Mouse (Mus musculus) stomach, embryonic 15.5 days (tissue): ENCODE measurements around the gene Cfap126. TPM values are rescaled to one million over a fixed set of nuclear protein-coding genes. Genes with fewer than 3 reads are reported as not detected.
"Not testable (repeated sequence)": the region's sequence is repeated elsewhere in the genome, so short reads cannot be mapped to it uniquely, and the experiment has no call there.

Experiments
- ATAC-seq: fragments of 200-750 bp; cut with Nextera tagmentation; 2 replicates; pipeline ENCODE4 v1.8.0; 2017; ENCODE audit warnings: low read depth, moderate number of reproducible peaks, moderate TSS enrichment; ENCODE audit not compliant: insufficient read depth, low FRiP score
- H3K27ac ChIP-seq: fragments of 300-500 bp; sonication (generic); 2 replicates; pipeline ENCODE4 v1.5.1; 2015; ENCODE audit warnings: mild to moderate bottlenecking, inconsistent platforms
- H3K27me3 ChIP-seq: fragments of 300-500 bp; sonication (generic); replicated peaks from 2 replicates; pipeline ENCODE4 v1.6.1; 2015; ENCODE audit warnings: inconsistent platforms
- H3K36me3 ChIP-seq: fragments of 300-500 bp; sonication (generic); 2 replicates; pipeline ENCODE4 v1.6.1; 2015; ENCODE audit warnings: inconsistent platforms
- H3K4me1 ChIP-seq: fragments of 300-500 bp; sonication (generic); 2 replicates; pipeline ENCODE4 v1.6.1; 2015; ENCODE audit warnings: inconsistent platforms
- H3K4me2 ChIP-seq: fragments of 300-500 bp; sonication (generic); 2 replicates; pipeline ENCODE4 v1.6.1; 2015; ENCODE audit warnings: mild to moderate bottlenecking, inconsistent platforms
- H3K4me3 ChIP-seq: fragments of 300-500 bp; sonication (generic); replicated peaks from 2 replicates; pipeline ENCODE4 v1.5.1; 2015; ENCODE audit warnings: inconsistent platforms
- H3K9ac ChIP-seq: fragments of 300-500 bp; sonication (generic); 2 replicates; pipeline ENCODE4 v1.6.1; 2015; ENCODE audit warnings: inconsistent platforms
- H3K9me3 ChIP-seq: fragments of 300-500 bp; sonication (generic); 2 replicates; pipeline ENCODE4 v1.6.1; 2016; ENCODE audit warnings: inconsistent platforms
- WGBS: fragments of 180-500 bp; shearing (Covaris S2); methylation state at CpG from one replicate; pipeline ENCODE4 v1.1.7; 2015; 5-methylcytosine and 5-hydroxymethylcytosine counted together
- polyA plus RNA-seq: library from polyadenylated mRNA; unstranded; fragments of >200 nt; fragmentation: Nextera tagmentation; extraction: Ambion mirVana; gene quantifications from 2 replicates; pipeline ENCODE4 v1.2.1, GENCODE M21; 2015

The Cfap126 gene
- polyA plus RNA-seq, 1 experiment from 2014 or later, result 2.9 TPM

DNA sequence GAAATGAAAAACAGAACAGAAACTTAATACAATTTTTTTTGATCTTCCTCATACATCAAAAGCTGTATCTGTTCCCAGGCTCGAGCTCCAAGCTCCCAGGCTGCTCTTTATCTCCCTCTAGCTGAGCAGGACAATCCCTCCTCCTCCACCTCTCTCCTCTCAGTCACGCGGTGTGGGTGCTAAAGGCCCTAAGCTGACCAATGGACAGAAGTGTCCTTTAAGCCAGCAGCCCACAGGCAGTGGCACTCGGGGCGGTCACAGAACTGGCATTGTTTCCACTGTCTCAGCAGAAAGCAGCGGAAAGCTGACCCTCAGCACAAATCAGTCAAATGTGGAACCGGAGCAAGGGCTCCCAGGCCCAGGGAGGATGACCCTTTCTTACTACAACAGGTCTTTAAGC is 15.5 kb downstream of the Cfap126 start:
- no peak overlapping the region for H3K4me2 ChIP-seq
- no peaks in the 10 kb centered on the region for H3K9me3 ChIP-seq
- WGBS, result 68% methylated on average over 7 of the region's 7 CpGs
- no peak overlapping the region for H3K4me3 ChIP-seq
- ATAC-seq, result no peak
- peaks cover 11% of the 10 kb centered on the region for H3K36me3 ChIP-seq
- no peaks in the 10 kb centered on the region for H3K27me3 ChIP-seq
- H3K4me1 ChIP-seq, result no peaks in the 10 kb centered on the region
- no peak overlapping the region for H3K27ac ChIP-seq
- no peak overlapping the region for H3K9ac ChIP-seq

DNA sequence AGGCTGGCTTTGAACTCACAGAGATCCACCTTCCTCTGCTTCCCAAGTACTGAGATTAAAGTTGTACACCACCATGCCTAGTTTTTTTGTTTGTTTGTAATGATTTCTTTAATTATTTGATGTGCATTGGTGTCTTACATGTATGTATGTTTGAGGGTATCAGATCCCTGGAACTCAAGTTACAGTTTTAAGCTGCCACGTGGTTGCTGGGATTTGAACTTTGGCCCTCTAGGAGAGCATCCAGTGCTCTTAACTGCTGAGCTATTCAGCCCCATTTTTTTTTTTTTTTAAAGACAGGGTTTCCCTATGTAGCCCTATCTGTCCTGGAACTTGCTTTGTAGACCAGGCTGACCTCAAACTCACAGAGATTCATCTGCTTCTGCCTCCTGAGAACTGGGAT is 17.3 kb downstream of the Cfap126 start:
- Histone ChIP-seq H3K9ac (no peak overlapping the region), H3K4me3 (no peak overlapping the region), H3K27ac (no peak overlapping the region), H3K4me2 (no peak overlapping the region), H3K4me1 (no peaks in the 10 kb centered on the region), H3K27me3 (no peaks in the 10 kb centered on the region), H3K36me3 (peaks cover 15% of the 10 kb centered on the region), H3K9me3 (no peaks in the 10 kb centered on the region)
- no peak for ATAC-seq
- WGBS, result 80% methylated on average over 1 of the region's 1 CpGs

DNA sequence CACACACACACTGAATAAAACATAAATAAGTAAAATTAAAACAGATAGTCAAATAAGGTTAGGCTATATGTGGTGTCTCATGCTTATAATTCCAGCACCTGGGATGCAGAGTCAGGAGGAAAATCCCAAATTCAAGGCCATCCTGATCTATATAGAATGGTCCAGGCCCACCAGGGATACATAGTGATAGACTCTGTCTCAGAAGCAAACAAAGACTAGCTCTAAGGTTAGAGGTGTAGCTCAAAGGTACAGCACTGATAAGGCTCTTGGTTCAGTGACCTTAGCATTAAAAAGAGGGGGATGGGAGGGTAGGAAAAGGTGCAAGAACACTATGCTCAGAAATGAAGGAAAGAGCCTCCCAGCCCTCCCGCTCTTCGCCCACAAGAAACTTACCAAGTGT is 21.9 kb downstream of the Cfap126 start:
- Histone ChIP-seq H3K4me2 (no peak overlapping the region), H3K27me3 (no peaks in the 10 kb centered on the region), H3K4me1 (no peaks in the 10 kb centered on the region), H3K9me3 (no peaks in the 10 kb centered on the region), H3K27ac (no peak overlapping the region), H3K4me3 (no peak overlapping the region), H3K9ac (no peak overlapping the region), H3K36me3 (peaks cover 19% of the 10 kb centered on the region)
- WGBS, result 96% methylated on average over 2 of the region's 2 CpGs
- no peak for ATAC-seq

DNA sequence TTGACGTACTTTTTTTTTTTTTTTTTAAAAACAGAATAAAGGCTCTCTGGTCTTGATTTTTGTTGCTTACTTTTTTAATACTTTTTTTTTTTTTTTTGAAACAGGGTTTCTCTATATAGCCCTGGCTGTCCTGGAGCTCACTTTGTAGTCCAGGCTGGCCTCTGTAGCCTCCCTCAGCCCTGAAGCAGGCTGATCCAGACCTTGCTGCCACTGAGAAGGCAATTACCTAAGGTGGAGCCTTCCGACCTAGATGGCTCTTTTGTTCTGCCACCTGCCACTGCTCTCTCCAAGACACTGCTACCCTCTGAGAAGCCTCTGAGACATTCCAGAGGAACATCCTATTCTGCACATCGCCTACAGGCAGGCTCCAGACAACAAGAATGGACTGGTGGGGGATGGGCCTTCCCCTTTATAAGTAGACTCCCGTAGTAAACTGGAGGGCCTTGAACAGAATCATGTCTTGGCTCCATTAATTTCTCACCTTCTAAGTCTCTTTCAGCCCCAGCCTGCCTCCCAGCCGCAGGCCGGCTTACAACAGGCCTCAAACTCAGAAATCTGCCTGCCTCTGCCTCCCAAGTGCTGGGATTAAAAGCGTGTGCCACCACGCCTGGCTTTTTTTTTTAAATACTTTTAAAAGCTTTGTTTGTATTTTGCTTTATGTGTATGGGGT is 23.9 kb downstream of the Cfap126 start:
- H3K36me3 ChIP-seq, result peaks cover 33% of the 10 kb centered on the region
- H3K9me3 ChIP-seq, H3K4me2 ChIP-seq, ATAC-seq, H3K4me1 ChIP-seq, H3K4me3 ChIP-seq, H3K9ac ChIP-seq, H3K27ac ChIP-seq, H3K27me3 ChIP-seq: not testable (repeated sequence)
- WGBS, result 88% methylated on average over 8 of the region's 8 CpGs

DNA sequence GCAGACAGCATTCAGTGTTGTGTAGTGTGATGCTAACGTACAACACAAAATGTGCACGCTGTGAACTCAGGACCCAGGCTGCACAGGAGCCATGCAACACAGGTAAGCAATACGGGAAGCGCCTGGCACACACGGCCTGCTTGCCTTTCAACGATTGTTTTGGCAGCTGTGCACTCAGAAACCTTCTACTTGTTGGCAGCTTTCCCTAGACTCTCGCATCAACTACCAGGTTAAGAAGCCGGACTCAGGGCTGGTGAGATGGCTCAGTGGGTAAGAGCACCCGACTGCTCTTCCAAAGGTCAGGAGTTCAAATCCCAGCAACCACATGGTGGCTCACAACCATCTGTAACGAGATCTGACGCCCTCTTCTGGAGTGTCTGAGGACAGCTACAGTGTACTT is 29.3 kb downstream of the Cfap126 start:
- not testable (repeated sequence) for H3K4me1 ChIP-seq, ATAC-seq, H3K27me3 ChIP-seq, H3K9me3 ChIP-seq, H3K27ac ChIP-seq, H3K9ac ChIP-seq, H3K4me3 ChIP-seq, H3K4me2 ChIP-seq
- peaks cover 23% of the 10 kb centered on the region for H3K36me3 ChIP-seq
- 76% methylated on average over 11 of the region's 11 CpGs for WGBS

DNA sequence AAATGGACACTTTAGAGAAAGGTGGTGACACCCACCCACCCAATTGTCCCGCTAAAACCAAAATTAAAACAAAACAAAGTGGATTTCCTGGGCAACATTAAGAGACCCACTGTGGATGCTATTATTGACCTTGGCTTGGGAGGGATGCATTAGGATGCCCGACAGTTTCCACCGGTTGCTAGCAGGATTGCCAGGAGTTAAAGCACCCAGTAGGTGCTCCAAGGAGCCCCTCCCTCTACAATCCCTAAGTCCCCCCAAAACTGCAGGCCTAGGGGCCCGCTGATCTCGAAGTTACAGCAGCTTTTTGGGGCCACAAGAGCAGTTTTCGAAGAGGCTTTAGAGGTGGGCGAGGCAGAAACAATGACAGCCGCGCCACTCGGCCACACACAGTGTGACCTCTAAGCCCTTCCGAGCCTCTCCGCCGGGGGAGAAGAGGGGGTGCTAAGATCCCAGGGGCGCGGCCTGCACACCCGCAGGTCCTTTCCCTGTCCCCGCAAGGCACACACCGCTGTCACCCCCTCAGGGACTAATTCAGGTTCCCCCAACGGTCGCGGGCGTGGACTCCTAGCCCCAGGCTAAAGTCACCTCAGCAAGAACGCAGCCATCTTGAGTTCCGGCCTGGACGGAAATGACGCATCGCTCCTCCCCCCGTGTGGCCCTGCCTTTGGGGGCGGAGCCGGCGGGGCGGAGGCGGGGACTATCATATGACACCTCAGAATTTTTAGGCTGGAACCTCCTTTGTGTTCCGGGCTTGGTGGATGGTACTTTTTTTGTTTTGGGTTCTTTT is 36.4 kb downstream of the Cfap126 start, which contains the start of the genes Sdhc and Mpz:
Gene Sdhc (minus strand): TSS at position 630 of the 787 bp plus-strand sequence.
Gene Mpz (plus strand): TSS at position 738 of the 787 bp plus-strand sequence.
- peak within 1 kb of the TSS; percentile 98 for H3K9ac ChIP-seq
- peaks cover 14% of the 10 kb centered on the region; the same call in 1 of the 2 replicates for H3K4me1 ChIP-seq
- ATAC-seq, result peak; percentile 96
- H3K27me3 ChIP-seq, result no peaks in the 10 kb centered on the region
- no peaks in the 10 kb centered on the region for H3K36me3 ChIP-seq
- H3K9me3 ChIP-seq, result no peaks in the 10 kb centered on the region
- H3K4me3 ChIP-seq, result peak within 1 kb of the TSS; percentile 99
- H3K27ac ChIP-seq, result peak within 1 kb of the TSS; percentile 84
- WGBS, result under 1% methylated on average over 33 of the region's 34 CpGs
- H3K4me2 ChIP-seq, result peak within 1 kb of the TSS; percentile 84

DNA sequence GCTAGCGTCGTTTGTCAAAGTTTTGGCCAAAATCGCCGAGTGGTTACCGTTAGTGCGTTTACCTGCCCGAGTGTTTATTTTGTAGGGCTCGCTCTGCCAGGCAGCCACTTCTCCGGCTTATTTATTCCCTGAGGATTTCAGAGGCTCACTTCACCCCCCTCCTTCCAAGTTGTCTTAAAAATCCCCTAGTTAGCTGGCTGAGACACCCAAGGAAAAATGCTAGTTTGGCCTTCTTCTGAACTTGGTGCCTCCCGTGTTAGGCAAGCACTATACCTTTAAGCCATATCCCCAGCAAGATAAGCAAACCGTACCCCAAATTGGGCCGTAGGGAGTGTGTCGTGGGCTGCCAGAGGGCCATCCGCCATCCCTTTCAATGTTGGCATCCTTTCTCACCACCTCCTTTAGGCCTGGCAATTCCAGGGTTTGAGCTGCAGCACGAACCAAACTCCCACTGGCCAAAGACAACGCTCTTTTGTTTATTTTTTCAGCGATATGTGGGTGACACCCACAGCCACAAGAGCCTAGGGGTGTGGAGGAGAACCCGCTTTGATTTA is 37.2 kb downstream of the Cfap126 start:
- peak overlapping the region; percentile 26; the same call in 1 of the 2 replicates for H3K27ac ChIP-seq
- no peaks in the 10 kb centered on the region for H3K9me3 ChIP-seq
- H3K4me3 ChIP-seq, result peak overlapping the region; percentile 99
- H3K9ac ChIP-seq, result peak overlapping the region; percentile 18; the same call in 1 of the 2 replicates
- H3K4me2 ChIP-seq, result peak overlapping the region; percentile 84
- no peaks in the 10 kb centered on the region for H3K36me3 ChIP-seq
- H3K27me3 ChIP-seq, result no peaks in the 10 kb centered on the region
- peaks cover 14% of the 10 kb centered on the region; the same call in 1 of the 2 replicates for H3K4me1 ChIP-seq
- no peak for ATAC-seq
- 4% methylated on average over 18 of the region's 18 CpGs for WGBS

DNA sequence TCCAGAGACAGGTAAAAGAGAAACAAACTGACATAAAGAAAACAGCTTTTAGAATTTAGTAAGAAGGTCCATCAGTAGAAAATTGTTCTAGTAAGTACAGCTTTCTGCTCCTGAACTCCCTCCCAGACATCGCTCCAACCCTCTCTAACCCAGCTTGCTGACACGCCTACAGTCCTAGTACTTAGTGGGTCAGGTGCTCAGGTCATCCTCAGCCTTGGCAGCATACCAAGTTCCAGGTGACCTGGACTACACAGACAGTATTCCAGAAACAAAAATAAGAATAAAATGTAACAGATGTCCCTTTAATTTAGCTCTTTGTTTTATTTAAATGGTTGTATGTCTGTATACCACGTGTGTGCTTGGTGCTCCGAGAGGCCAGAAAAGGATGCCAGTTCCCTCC is 38.2 kb downstream of the Cfap126 start:
- H3K4me1 ChIP-seq, result peaks cover 14% of the 10 kb centered on the region; the same call in 1 of the 2 replicates
- H3K36me3 ChIP-seq, result no peaks in the 10 kb centered on the region
- no peaks in the 10 kb centered on the region for H3K27me3 ChIP-seq
- H3K9ac ChIP-seq, result no peak overlapping the region
- ATAC-seq, result no peak
- H3K4me2 ChIP-seq, result no peak overlapping the region
- H3K9me3 ChIP-seq, result no peaks in the 10 kb centered on the region
- H3K4me3 ChIP-seq, result no peak overlapping the region
- no peak overlapping the region for H3K27ac ChIP-seq
- WGBS, result 79% methylated on average over 4 of the region's 4 CpGs

DNA sequence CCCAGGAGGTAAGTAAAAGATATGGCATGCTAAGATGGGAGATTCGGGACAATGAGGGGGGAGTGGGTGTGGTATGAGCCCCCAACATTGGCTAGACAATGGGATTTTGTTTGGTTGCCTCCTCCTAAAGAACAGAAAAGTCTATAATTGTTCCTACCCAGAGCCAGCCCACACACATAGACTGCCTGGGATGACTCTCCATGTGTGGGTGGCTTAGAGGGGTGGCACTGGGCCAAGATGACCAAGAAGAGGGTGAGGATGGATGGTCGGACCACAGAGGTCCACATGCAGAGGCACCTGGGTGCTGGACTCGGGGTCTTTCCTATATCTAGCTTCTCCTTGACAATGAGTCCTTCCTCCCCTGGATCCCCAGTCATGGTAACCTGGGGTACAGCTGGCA is 42.9 kb downstream of the Cfap126 start:
- no peak for ATAC-seq
- Histone ChIP-seq H3K9me3 (no peaks in the 10 kb centered on the region), H3K9ac (no peak overlapping the region), H3K36me3 (no peaks in the 10 kb centered on the region), H3K27ac (no peak overlapping the region), H3K4me1 (peaks cover 9% of the 10 kb centered on the region; the same call in 1 of the 2 replicates), H3K4me3 (no peak overlapping the region), H3K4me2 (no peak overlapping the region), H3K27me3 (0 out of 2 replicates have a peak, but pooled peaks cover 7% of the 10 kb centered on the region)
- 71% methylated on average over 3 of the region's 3 CpGs for WGBS

DNA sequence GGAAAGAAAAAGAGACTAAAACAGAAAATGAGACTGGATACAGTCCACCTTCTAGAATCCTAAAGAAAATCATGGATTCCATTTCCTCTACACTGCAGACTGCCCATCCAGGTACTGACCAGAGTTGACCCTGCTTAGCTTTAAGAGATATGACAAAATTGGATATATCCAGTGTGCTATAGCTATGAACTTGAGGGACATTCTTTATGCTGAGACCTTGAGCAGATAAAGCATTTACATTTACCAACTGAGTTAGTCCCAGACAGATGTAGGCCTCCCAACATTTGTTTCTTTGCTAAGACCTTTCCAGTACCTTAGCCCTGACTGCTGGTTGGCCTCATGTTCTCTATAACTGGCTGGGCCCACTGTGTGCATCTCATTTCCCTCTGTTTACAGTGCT is 44.2 kb downstream of the Cfap126 start:
- ATAC-seq, result no peak
- H3K4me3 ChIP-seq, result no peak overlapping the region
- no peak overlapping the region for H3K9ac ChIP-seq
- no peaks in the 10 kb centered on the region for H3K36me3 ChIP-seq
- H3K27me3 ChIP-seq, result 0 out of 2 replicates have a peak, but pooled peaks cover 7% of the 10 kb centered on the region
- H3K4me1 ChIP-seq, result peaks cover 9% of the 10 kb centered on the region; the same call in 1 of the 2 replicates
- no peaks in the 10 kb centered on the region for H3K9me3 ChIP-seq
- no peak overlapping the region for H3K27ac ChIP-seq
- no peak overlapping the region for H3K4me2 ChIP-seq

DNA sequence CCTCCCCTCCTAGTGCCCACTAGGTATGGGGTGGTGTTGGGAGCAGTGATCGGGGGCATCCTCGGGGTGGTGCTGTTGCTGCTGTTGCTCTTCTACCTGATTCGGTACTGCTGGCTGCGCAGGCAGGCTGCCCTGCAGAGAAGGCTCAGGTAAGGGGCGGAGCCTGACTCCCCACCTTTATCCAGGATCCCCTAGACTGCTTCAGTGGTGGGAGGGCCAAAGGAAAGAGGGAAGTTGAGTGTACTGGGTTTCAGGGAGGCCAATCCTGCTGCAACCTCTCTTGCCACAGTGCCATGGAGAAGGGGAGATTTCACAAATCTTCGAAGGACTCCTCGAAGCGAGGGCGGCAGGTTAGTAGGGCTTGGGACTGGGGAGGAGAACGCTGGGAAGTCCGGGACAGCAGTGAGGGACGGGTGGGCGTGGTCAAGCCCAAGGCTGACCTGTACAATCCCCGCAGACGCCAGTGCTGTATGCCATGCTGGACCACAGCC is 45.8 kb downstream of the Cfap126 start:
- no peak overlapping the region for H3K27ac ChIP-seq
- H3K4me2 ChIP-seq, result peak overlapping the region; percentile 50
- WGBS, result 5% methylated on average over 15 of the region's 15 CpGs
- H3K9me3 ChIP-seq, result no peaks in the 10 kb centered on the region
- no peak overlapping the region for H3K9ac ChIP-seq
- H3K4me1 ChIP-seq, result peaks cover 9% of the 10 kb centered on the region; the same call in 1 of the 2 replicates
- no peaks in the 10 kb centered on the region for H3K36me3 ChIP-seq
- peak overlapping the region; percentile 26 for H3K4me3 ChIP-seq
- 0 out of 2 replicates have a peak, but pooled peaks cover 7% of the 10 kb centered on the region for H3K27me3 ChIP-seq
- peak; percentile 85 for ATAC-seq
